Mouse (Mus musculus) lung, adult 2 months (tissue): ENCODE data around the gene Msh4.

ENCODE experiments used
- CTCF ChIP-seq: fragments of 200-500 bp; IDR thresholded peaks from 2 replicates; pipeline ENCODE4 v1.5.1; 2011; ENCODE audit warnings: mild to moderate bottlenecking, low read length, control low read depth; ENCODE audit not compliant: insufficient read depth
- POLR2A ChIP-seq: fragments of 200-500 bp; IDR thresholded peaks from 2 replicates; pipeline ENCODE4 v1.6.1; 2011; ENCODE audit warnings: low read depth, mild to moderate bottlenecking, control low read depth, low read length, borderline replicate concordance; ENCODE audit errors: extremely low read depth

GRCm38 (mm10) chr3:153929526-153929925, 23.6 kb upstream of the Msh4 start:
- no peak for TF ChIP-seq CTCF
- TF ChIP-seq POLR2A = no peak
